Mouse (Mus musculus) CH12.LX (cell line): ENCODE results near the gene Ctsw. TPM values are rescaled to one million over a fixed set of nuclear protein-coding genes. Genes with fewer than 3 reads are reported as not detected.
A peak's percentile ranks its signal among the peaks of the same experiment; 100 is the strongest.

Source experiments
- DNase-seq: peaks from one replicate; pipeline ENCODE4 v3.0.0-alpha.2; 2013; ENCODE audit errors: extremely low read depth
- H3K27ac ChIP-seq: 2 replicates; pipeline ENCODE4 v1.5.1; 2012; ENCODE audit warnings: low read depth, mild to moderate bottlenecking, control low read depth, moderate library complexity; ENCODE audit not compliant: insufficient read depth
- H3K27me3 ChIP-seq: replicated peaks from 2 replicates; pipeline ENCODE3; 2012; ENCODE audit warnings: inconsistent platforms
- H3K36me3 ChIP-seq, 2 experiments: replicated peaks in 1 of 2; 2 replicates each; pipeline versions ENCODE3 to v1.6.1; 2012; ENCODE audit warnings: inconsistent platforms in 1 of 2, low read length in 1 of 2, mild to moderate bottlenecking in 1 of 2, mixed read lengths in 1 of 2, moderate library complexity in 1 of 2; ENCODE audit not compliant: control insufficient read depth in 1 of 2, insufficient read depth in 1 of 2
- H3K4me1 ChIP-seq, 2 experiments: 2 replicates each; pipeline ENCODE4 v1.6.1; 2012; ENCODE audit warnings: inconsistent platforms in 1 of 2, moderate library complexity in 1 of 2; ENCODE audit not compliant: insufficient read depth in 2 of 2, control insufficient read depth in 1 of 2
- H3K4me2 ChIP-seq: 2 replicates; pipeline ENCODE4 v1.6.1; 2012; ENCODE audit warnings: low read depth, mild to moderate bottlenecking, control low read depth; ENCODE audit not compliant: poor library complexity, insufficient read depth, severe bottlenecking
- H3K4me3 ChIP-seq, 3 experiments: fragments of 150-350 bp in 1 of 3; sonication (generic) in 1 of 3; replicated peaks in 1 of 3; 2 replicates each; pipeline versions ENCODE3 to v1.5.1; 2011 to 2012; ENCODE audit warnings: low read depth in 2 of 3, low read length in 2 of 3, mild to moderate bottlenecking in 2 of 3, moderate library complexity in 2 of 3, control low read depth in 1 of 3, improper control_type of control experiment in 1 of 3, inconsistent platforms in 1 of 3, mixed read lengths in 1 of 3; ENCODE audit not compliant: poor library complexity in 1 of 3
- H3K79me2 ChIP-seq: replicated peaks from 2 replicates; pipeline ENCODE4 v1.6.1; 2012; ENCODE audit warnings: mild to moderate bottlenecking, moderate library complexity; ENCODE audit not compliant: control insufficient read depth, poor library complexity, insufficient read depth, severe bottlenecking; ENCODE audit errors: extremely low read depth
- H3K9ac ChIP-seq: 2 replicates; pipeline ENCODE4 v1.6.1; 2012; ENCODE audit warnings: low read depth, mild to moderate bottlenecking, control low read depth, moderate library complexity; ENCODE audit not compliant: insufficient read depth
- H3K9me3 ChIP-seq: replicated peaks from 2 replicates; pipeline ENCODE3; 2012; ENCODE audit warnings: low read length, inconsistent platforms, mixed read lengths
- BHLHE40 ChIP-seq: IDR thresholded peaks from 2 replicates; pipeline ENCODE4 v1.6.1; 2011; ENCODE audit warnings: mild to moderate bottlenecking, low read depth, low read length, improper control_type of control experiment
- CHD2 ChIP-seq: IDR thresholded peaks from 2 replicates; pipeline ENCODE4 v1.6.1; 2011; ENCODE audit warnings: low read length, improper control_type of control experiment
- E2F4 ChIP-seq: IDR thresholded peaks from 2 replicates; pipeline ENCODE4 v1.6.1; 2011; ENCODE audit warnings: low read depth, low read length, improper control_type of control experiment; ENCODE audit not compliant: insufficient replicate concordance
- IRF4 ChIP-seq: IDR thresholded peaks from 2 replicates; pipeline ENCODE4 v1.6.1; 2014; ENCODE audit warnings: low read depth, mild to moderate bottlenecking, inconsistent platforms, low read length, improper control_type of control experiment
- JUND ChIP-seq: conservative IDR thresholded peaks from 2 replicates; pipeline ENCODE4 v1.6.1; 2011; ENCODE audit warnings: low read depth, low read length, improper control_type of control experiment
- MAFK ChIP-seq: IDR thresholded peaks from 2 replicates; pipeline ENCODE4 v1.6.1; 2011; ENCODE audit warnings: low read length, improper control_type of control experiment; ENCODE audit not compliant: insufficient replicate concordance
- MAX ChIP-seq: IDR thresholded peaks from 2 replicates; pipeline ENCODE4 v1.6.1; 2011; ENCODE audit warnings: low read length, improper control_type of control experiment
- MAZ ChIP-seq: IDR thresholded peaks from 2 replicates; pipeline ENCODE4 v1.6.1; 2012; ENCODE audit warnings: low read depth, mild to moderate bottlenecking, inconsistent platforms, low read length, improper control_type of control experiment, moderate library complexity
- MEF2A ChIP-seq: IDR thresholded peaks from 2 replicates; pipeline ENCODE4 v1.6.1; 2014; ENCODE audit warnings: low read depth, mild to moderate bottlenecking, inconsistent platforms, low read length, improper control_type of control experiment, borderline replicate concordance
- MXI1 ChIP-seq: IDR thresholded peaks from 2 replicates; pipeline ENCODE4 v1.6.1; 2011; ENCODE audit warnings: mild to moderate bottlenecking, low read depth, low read length, improper control_type of control experiment
- MYC ChIP-seq: IDR thresholded peaks from 2 replicates; pipeline ENCODE4 v1.6.1; 2011; ENCODE audit warnings: low read depth, mild to moderate bottlenecking, improper control_type of control experiment, low read length
- SIN3A ChIP-seq: IDR thresholded peaks from 2 replicates; pipeline ENCODE4 v1.6.1; 2012; ENCODE audit warnings: low read length, improper control_type of control experiment, inconsistent platforms
- UBTF ChIP-seq: IDR thresholded peaks from 2 replicates; pipeline ENCODE4 v1.6.1; 2012; ENCODE audit warnings: low read depth, mild to moderate bottlenecking, inconsistent platforms, low read length, improper control_type of control experiment, moderate library complexity
- USF1 ChIP-seq: IDR thresholded peaks from 2 replicates; pipeline ENCODE4 v1.6.1; 2014; ENCODE audit warnings: low read depth, mild to moderate bottlenecking, inconsistent platforms, low read length, improper control_type of control experiment
- ZNF384 ChIP-seq: IDR thresholded peaks from 2 replicates; pipeline ENCODE4 v1.6.1; 2012; ENCODE audit warnings: low read depth, low read length, improper control_type of control experiment, inconsistent platforms
- dilution Hi-C: fragments of 300-500 bp; cut with MboI; formaldehyde crosslinking; loops from 2 replicates; pipeline ENCODE4 v1.14.3; 2020; ENCODE audit warnings: low sequenced_read_pairs; ENCODE audit not compliant: extremely low pct_unique_long_range_greater_than_20kb, extremely low pct_ligation_motif_present
- in situ Hi-C: fragments of 300-500 bp; cut with MboI; formaldehyde crosslinking; loops from 3 replicates; pipeline ENCODE4 v1.14.3; 2019; ENCODE audit warnings: low sequenced_read_pairs, low pct_ligation_motif_present, low pct_unique_long_range_greater_than_20kb, mixed read lengths
- polyA plus RNA-seq: library from polyadenylated mRNA; unstranded; fragments of >175 nt; gene quantifications from 2 replicates; pipeline ENCODE4 v1.2.1, GENCODE M21; 2012; ENCODE audit warnings: low read depth; ENCODE audit not compliant: insufficient read length
- total RNA-seq, 2 experiments: library from RNA; depleted of rRNA; stranded (reverse); fragments of 300-350 nt in 1 of 2; fragments of >200 nt in 1 of 2; gene quantifications; 2 replicates each; pipeline ENCODE4 v1.2.3; 2012 to 2014

Ctsw gene
- total and polyA plus RNA-seq, 3 experiments, result 0.23 to 1.1 (median 0.38) TPM

GRCm38 (mm10) chr19:5424092-5424781 is 44.1 kb downstream of the Ctsw start:
- Histone ChIP-seq H3K4me1 (peaks cover 16 to 32% of the 10 kb centered on the region in 2 experiments), H3K9me3 (no peaks in the 10 kb centered on the region), H3K9ac (peak overlapping the region; percentile 94), H3K36me3 (peaks cover 35 to 61% of the 10 kb centered on the region in 2 experiments), H3K27me3 (no peaks in the 10 kb centered on the region), H3K4me3 (peak overlapping the region; percentile 62 to 76 (median 67)), H3K27ac (peak overlapping the region; percentile 21; the same call in 1 of the 2 replicates), H3K79me2 (no peaks in the 10 kb centered on the region; the same call in 1 of the 2 replicates), H3K4me2 (peak overlapping the region; percentile 52)
- peak; percentile 13; the same call in 1 of the 2 replicates for TF ChIP-seq MAZ
- 0 out of 2 replicates have a peak, but pooled peaks have one; percentile 18 for TF ChIP-seq MEF2A
- TF ChIP-seq MAX, result peak; percentile 73; the same call in 1 of the 2 replicates
- no peak for TF ChIP-seq JUND
- TF ChIP-seq MYC, result 0 out of 2 replicates have a peak, but pooled peaks have one; percentile 22
- TF ChIP-seq USF1, result peak; percentile 23; the same call in 1 of the 2 replicates
- TF ChIP-seq MXI1, result peak; percentile 78; the same call in 1 of the 2 replicates
- peak; percentile 47; the same call in 1 of the 2 replicates for TF ChIP-seq SIN3A
- TF ChIP-seq MAFK, result no peak
- in situ Hi-C loops, result no loop called here
- DNase-seq, result peak; percentile 62
- dilution Hi-C loops, result no loop called here

DNA sequence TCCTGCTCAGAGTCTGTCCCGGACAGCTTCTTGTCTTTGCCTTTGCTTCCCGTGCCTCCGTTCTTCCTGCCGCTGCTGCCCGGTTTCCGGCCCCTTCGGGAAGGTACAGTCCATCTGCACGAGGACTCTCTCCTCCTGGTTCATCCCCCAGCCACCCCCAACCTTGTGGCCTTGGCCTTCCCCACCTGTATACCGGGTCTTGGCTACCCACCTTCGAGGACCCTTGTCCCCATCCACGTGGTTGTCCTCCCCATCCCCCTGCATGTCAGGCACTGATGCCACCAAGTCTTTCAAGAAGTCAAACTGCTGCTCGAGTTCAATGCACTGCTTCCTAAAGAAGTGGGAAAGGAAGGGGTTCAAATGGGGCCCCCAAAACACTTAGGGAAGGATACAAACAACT is 44.7 kb downstream of the Ctsw start:
- H3K4me2 ChIP-seq, result peak overlapping the region; percentile 52
- H3K79me2 ChIP-seq, result no peaks in the 10 kb centered on the region; the same call in 1 of the 2 replicates
- H3K27ac ChIP-seq, result no peak overlapping the region
- in situ Hi-C loops (no loop called here), dilution Hi-C loops (no loop called here)
- peak overlapping the region; percentile 94 for H3K9ac ChIP-seq
- TF ChIP-seq ZNF384, result no peak
- no peak for TF ChIP-seq E2F4
- no peak for TF ChIP-seq CHD2
- TF ChIP-seq UBTF, result no peak
- no peak for TF ChIP-seq IRF4
- no peak for TF ChIP-seq MXI1
- no peak for TF ChIP-seq USF1
- TF ChIP-seq BHLHE40, result no peak
- H3K9me3 ChIP-seq, result no peaks in the 10 kb centered on the region
- H3K27me3 ChIP-seq, result no peaks in the 10 kb centered on the region
- peaks cover 35 to 63% of the 10 kb centered on the region in 2 experiments for H3K36me3 ChIP-seq
- H3K4me3 ChIP-seq, result peak overlapping the region; percentile 62 to 76 (median 67)
- H3K4me1 ChIP-seq, result peaks cover 16 to 32% of the 10 kb centered on the region in 2 experiments
- DNase-seq, result no peak
